Mouse (Mus musculus): ENCODE measurements around the gene Scfd1. TPM values are rescaled to one million over a fixed set of nuclear protein-coding genes. Genes with fewer than 3 reads are reported as not detected.

Gene Scfd1
- polyA plus RNA-seq, 1 experiment from 2014 or later = 61.7 TPM

DNA sequence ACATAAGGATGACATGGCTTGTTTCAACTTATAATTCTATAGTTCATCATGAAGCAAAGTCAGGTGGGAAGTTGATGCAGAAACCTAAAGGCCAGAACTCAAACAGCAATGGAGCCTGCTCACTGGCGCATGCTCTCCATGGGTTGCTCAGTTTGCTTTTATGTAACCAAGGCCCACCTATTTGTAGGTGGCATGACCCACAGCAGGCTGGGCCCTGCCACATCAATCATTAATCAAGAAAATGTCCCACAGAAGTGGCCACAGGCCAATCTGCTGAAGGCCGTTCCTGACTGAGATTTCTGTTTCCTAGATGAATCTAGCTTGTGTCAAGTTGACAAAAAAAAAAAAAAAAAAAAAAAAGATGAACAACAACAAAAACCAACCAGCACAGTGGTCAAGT, 103.9 kb downstream of the Scfd1 start:
- no peak overlapping the region for H3K9ac ChIP-seq (ENCODE audit: low read length)
- H3K36me3 ChIP-seq (ENCODE audit: control insufficient read depth, insufficient read depth) = no peaks in the 10 kb centered on the region
- no peaks in the 10 kb centered on the region for H3K27me3 ChIP-seq (ENCODE audit: control insufficient read depth, insufficient read depth, low read length)
- WGBS = 78% methylated on average over 2 of the region's 2 CpGs
- no peak overlapping the region for H3K4me3 ChIP-seq (ENCODE audit: low read length)
- H3K4me2 ChIP-seq (ENCODE audit: low read depth, low read length) = no peak overlapping the region
- H3K27ac ChIP-seq (ENCODE audit: low read length) = no peak overlapping the region
- no peak for ATAC-seq (replicated peaks; ENCODE audit: extremely low read depth, insufficient read depth, low FRiP score)
- H3K4me1 ChIP-seq (ENCODE audit: control insufficient read depth, insufficient read depth, low read length) = no peaks in the 10 kb centered on the region
- no peaks in the 10 kb centered on the region for H3K9me3 ChIP-seq (replicated peaks; ENCODE audit: control insufficient read depth, low read length)

DNA sequence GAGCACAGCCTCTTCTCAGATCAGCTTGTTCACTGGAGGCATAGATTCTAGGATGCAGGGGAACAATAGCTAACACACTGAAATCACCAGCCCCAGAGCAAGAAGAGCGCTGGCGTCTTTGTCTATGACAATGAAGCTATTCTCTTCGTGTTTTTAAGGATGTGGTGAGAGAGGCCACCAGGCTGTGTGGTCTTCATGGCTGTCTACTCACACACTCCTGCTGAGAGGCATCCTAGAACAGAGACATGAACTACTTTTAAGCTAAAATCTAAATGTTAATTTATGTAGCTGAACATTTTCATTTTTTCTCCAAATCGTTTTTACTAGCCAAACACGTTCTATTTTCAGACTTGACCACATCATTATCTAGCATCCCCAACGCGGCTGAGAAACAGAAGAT, 114.7 kb downstream of the Scfd1 start:
- no peak for ATAC-seq (replicated peaks; ENCODE audit: extremely low read depth, insufficient read depth, low FRiP score)
- no peak overlapping the region for H3K4me2 ChIP-seq (ENCODE audit: low read depth, low read length)
- no peaks in the 10 kb centered on the region for H3K4me1 ChIP-seq (ENCODE audit: control insufficient read depth, insufficient read depth, low read length)
- H3K36me3 ChIP-seq (ENCODE audit: control insufficient read depth, insufficient read depth) = no peaks in the 10 kb centered on the region
- H3K4me3 ChIP-seq (ENCODE audit: low read length) = no peak overlapping the region
- no peak overlapping the region for H3K27ac ChIP-seq (ENCODE audit: low read length)
- 67% methylated on average over 7 of the region's 7 CpGs for WGBS
- no peaks in the 10 kb centered on the region for H3K27me3 ChIP-seq (ENCODE audit: control insufficient read depth, insufficient read depth, low read length)
- H3K9me3 ChIP-seq (replicated peaks; ENCODE audit: control insufficient read depth, low read length) = no peaks in the 10 kb centered on the region
- no peak overlapping the region for H3K9ac ChIP-seq (ENCODE audit: low read length)

DNA sequence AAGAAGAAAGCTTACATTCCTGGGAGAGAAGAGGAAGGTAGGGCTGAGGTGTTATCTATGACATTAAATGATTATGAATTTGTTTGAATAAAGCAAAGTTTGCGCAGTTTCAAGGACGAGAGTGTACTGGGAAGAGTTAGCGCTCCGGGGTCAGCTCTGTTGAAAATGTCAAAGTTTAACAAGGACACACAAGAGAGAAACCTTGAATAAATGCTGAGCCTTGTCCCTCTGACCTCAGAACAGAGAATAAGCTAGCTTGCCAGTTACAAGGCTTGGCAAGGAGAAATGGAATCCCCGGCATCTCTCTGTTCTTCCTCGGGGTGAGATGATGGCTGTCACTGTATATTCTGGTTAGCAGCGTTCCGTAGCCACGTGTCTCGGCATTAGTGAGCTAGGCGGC, 116.2 kb downstream of the Scfd1 start:
- no peaks in the 10 kb centered on the region for H3K4me1 ChIP-seq (ENCODE audit: control insufficient read depth, insufficient read depth, low read length)
- no peaks in the 10 kb centered on the region for H3K27me3 ChIP-seq (ENCODE audit: control insufficient read depth, insufficient read depth, low read length)
- no peak overlapping the region for H3K27ac ChIP-seq (ENCODE audit: low read length)
- no peak overlapping the region for H3K9ac ChIP-seq (ENCODE audit: low read length)
- no peaks in the 10 kb centered on the region for H3K9me3 ChIP-seq (replicated peaks; ENCODE audit: control insufficient read depth, low read length)
- no peak for ATAC-seq (replicated peaks; ENCODE audit: extremely low read depth, insufficient read depth, low FRiP score)
- no peak overlapping the region for H3K4me2 ChIP-seq (ENCODE audit: low read depth, low read length)
- H3K4me3 ChIP-seq (ENCODE audit: low read length) = no peak overlapping the region
- WGBS = 80% methylated on average over 11 of the region's 11 CpGs
- H3K36me3 ChIP-seq (ENCODE audit: control insufficient read depth, insufficient read depth) = no peaks in the 10 kb centered on the region

DNA sequence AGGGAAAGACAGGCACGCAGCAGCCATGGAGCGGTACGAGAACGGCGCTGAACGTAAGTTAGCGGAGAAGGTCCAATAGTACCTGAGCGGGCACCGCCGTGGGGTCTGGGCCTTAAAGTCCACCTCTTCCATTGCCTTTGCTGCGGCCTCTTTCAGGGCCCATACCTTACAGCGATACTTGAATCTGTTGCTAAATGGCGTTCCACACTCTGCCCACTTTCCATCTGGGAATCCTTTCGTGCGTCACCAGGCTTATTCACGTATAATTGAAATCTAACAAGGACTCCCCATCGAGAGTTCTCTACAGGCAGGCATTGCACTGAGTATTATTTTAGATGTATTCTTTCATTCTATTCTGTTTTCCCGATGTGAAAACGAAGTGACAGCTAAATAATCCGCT, 117.3 kb downstream of the Scfd1 start:
- Histone ChIP-seq H3K27ac (ENCODE audit: low read length) (no peak overlapping the region), H3K36me3 (ENCODE audit: control insufficient read depth, insufficient read depth) (no peaks in the 10 kb centered on the region), H3K27me3 (ENCODE audit: control insufficient read depth, insufficient read depth, low read length) (no peaks in the 10 kb centered on the region), H3K4me3 (ENCODE audit: low read length) (no peak overlapping the region), H3K9ac (ENCODE audit: low read length) (no peak overlapping the region), H3K9me3 (replicated peaks; ENCODE audit: control insufficient read depth, low read length) (no peaks in the 10 kb centered on the region), H3K4me1 (ENCODE audit: control insufficient read depth, insufficient read depth, low read length) (no peaks in the 10 kb centered on the region), H3K4me2 (ENCODE audit: low read depth, low read length) (no peak overlapping the region)
- ATAC-seq (replicated peaks; ENCODE audit: extremely low read depth, insufficient read depth, low FRiP score) = no peak
- 93% methylated on average over 20 of the region's 20 CpGs for WGBS

Other genes with a start within 250 kb of the Scfd1 start
- gene G2e3, start 29.4 kb upstream of the Scfd1 start, polyA plus RNA-seq (2015; fragmentation: Nextera tagmentation; extraction: Ambion mirVana) = 18.1 and 18.7 TPM in 2 replicates
- 1.2 and 1.3 TPM in 2 replicates for gene Coch, start 215.8 kb downstream of the Scfd1 start, polyA plus RNA-seq (2015; fragmentation: Nextera tagmentation; extraction: Ambion mirVana)

Data from heart, embryonic 16.5 days (tissue).